Mouse (Mus musculus) cerebellum, postnatal 10 days (tissue): ENCODE measurements at regions not wholly inside any gene's neighbourhood (a gene's known extent, or its start where the extent isn't known, plus 50 kb on each side); places are given as distances from the start of the nearest gene placed in this dataset.
A peak's percentile ranks its signal among the peaks of the same experiment; 100 is the strongest.

Experiments
- DNase-seq, 2 experiments: peaks; one replicate each; pipeline ENCODE4 v3.0.0; 2021; ENCODE audit warnings: mixed read lengths in 2 of 2

DNA sequence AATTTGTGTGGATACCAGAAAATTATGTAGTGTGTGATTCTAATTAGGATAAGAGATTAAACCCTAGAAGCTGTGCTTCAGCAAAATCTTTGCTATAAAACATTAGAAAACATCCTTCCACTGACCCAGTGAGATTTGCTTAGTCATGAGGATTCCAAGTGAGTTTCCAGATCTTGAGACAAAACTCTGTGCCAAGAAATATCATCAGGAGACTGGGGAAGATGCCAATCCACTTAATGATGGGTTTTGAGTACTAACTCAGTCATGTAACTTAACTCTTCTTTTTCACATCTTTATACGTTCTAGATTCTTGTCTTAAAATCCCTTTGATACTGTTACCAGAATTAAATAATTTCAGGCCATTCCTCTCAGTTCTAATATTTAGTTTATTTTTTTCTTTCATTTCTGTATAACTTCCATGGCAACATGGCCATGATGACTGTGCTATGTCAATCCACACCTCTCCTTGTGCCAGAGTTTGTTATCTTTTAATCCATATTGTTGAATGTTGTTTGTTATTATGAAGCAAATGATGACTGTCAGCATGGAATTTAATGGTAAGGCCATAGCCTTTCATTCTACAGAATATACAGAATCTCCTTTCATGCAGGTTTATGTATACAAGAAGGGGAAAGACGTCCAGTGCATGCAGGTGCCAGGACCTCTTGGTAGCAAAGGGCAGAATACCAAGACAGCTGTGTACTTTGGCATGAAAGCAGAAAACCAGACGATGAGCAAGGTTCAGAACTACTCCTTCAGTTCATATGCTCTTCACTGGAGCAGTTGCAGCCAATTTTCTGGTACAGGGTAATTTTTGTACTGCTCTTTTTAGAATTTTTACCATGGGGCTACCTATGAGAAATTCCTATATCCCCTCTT is 599.7 kb upstream of the Adamts5 start:
- DNase-seq: peak; percentile 8 to 10

DNA sequence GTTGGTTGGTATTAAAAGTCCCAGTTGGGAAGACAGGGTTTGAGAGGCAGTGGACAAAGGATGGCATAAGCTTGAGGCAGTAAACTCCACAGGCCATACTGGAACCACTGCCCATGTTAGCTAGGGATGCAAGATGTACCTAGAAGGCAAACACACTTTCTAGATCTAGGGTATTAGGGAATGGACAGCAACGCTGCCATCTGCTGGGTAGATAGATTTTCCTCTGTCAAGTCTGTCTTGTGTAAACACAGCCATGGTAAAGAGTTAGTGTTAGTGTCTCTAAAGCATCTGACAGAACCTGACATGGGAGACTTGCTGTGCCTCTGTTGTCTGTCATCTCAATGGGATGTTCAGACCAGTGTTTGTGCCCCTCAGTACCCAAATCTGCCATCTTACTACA is 573.5 kb upstream of the Adamts5 start:
- DNase-seq: peak in 1 of 2 experiments; percentile 7

DNA sequence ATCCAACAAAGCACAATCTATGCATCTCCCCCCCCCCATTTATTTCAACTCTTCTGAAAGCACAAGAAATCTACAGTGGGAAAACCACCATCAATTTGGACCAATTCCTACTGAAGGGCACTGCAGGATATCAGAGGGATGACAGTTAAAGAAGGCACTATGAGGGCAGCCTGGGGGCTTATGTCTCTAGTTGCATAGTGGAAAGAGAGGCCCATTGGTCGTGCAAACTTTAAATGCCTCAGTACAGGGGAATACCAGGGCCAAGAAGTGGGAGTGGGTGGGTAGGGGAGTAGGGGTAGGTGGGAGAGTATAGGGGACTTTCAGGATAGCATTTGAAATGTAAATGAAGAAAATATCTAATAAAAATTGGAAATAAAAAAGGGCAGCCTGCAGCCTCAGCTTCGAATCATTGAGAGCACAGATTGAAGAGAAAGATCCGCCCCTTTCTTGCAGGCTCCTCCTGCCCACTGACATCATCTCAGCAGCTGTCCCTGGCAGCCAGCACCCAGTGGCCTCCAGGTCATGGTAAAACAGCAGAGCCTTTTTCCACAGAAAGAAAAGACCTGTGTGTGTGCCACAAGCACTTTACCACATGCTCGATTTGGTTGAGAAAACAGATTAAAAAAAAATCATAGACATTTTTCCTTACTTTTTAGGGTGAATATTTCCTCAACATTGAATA is 571.6 kb upstream of the Adamts5 start:
- DNase-seq: peak in 1 of 2 experiments; percentile 19

DNA sequence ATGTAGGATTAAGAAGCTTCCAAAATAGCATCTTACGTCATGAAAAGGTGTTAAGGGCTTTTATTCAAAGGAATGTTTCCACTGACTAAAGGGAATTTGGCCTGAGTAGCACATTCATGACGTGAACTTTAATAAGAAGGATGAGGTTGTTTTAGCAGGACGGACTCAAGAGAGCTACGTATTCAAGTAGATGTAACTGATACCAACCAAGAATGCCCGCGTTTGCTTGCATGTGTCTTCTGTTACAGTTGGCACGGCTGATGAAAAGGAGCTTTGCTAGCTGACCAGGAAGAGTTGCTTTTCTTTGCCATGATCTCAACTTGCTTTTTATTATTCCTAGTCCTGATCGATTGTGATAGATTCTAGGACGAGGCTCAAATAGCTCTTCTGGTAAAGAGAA is 559.4 kb upstream of the Adamts5 start:
- DNase-seq: no peak

DNA sequence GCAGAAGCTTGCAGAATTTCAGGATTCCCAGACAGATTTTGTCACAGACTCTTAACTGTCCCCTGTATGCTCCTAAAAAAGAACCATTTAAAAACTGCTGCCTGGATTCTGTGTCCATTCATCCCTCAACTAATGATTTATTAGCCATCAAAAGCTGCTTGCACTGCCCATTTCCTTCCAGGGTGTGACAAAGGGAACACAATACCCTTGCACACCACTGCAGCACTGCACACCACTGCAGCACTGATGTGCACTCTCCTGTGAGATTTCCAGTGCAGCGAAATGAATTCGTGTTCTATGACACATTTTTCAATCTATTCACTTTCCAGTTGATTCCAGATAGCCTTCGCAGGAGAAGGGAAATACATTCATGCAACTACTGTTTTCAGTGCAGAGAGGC is 555.0 kb upstream of the Adamts5 start:
- DNase-seq: no peak

DNA sequence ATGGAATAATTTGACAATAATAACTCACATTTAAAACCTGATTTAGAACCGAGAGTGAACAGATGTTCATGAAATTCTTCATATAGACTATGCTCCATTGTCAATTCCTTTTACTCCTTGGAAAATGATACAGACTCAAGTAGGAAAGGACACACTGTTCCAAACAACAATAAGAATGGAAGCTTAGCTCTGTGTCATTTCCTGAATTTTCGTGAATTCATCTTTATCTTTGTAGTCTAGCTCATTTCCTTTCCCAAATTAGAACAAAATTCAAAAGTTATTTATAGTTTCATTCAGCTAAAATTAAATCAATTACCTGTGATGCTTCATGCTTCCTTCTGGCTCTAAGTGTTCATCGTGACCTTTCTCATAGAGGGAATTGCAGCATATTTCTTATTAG is 553.2 kb upstream of the Adamts5 start:
- DNase-seq: no peak

DNA sequence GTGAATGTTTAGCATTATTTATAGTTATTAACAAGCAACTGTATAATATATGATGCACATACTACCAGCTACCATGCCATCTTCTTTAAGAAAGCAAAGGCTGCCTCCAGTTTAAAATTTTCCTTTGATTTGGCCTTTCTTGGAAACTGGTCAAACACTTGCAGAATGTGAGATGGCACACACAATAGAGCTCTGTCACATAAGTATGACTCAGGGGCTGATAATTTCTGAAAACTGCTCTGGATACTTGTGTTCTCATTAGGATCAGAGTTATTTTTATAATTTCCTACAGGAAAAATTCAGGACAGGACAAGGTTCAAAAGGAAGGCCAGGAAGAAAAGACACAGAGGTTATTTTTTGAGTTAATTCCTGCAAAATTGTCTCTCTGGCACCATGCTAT is 552.4 kb upstream of the Adamts5 start:
- DNase-seq: no peak

DNA sequence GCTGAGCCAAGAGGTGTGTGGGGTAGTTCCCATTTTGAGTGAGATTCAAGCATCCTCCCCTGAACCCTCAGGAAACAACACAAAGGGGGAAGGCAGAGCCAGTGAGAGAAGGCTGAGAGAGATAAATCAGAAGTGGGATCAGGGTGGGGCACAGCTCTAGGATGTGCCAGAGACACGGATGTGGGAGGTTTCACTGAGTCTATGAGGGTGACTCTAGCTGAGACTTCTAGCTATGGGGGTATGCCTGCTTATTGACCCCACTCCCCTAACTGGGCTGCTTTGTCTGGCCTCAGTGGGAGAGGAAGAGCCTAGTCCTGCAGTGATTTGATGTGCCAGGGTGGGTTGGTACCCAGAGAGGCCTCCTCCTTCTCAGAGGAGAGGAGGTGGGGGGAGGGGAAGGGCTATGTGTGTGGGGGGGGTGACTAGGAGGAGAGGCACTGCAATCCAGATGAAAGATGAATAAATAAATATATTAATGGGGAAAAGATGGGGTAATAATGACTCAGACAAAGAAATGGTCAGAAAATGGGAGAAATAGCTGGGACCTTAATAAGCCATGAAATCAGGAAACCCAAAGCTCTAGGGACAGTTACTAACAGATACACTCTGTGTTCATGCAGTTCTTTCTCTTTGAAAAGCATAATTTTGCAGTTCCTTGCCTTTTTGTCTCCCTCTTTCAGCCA is 547.0 kb upstream of the Adamts5 start:
- no peak for DNase-seq

DNA sequence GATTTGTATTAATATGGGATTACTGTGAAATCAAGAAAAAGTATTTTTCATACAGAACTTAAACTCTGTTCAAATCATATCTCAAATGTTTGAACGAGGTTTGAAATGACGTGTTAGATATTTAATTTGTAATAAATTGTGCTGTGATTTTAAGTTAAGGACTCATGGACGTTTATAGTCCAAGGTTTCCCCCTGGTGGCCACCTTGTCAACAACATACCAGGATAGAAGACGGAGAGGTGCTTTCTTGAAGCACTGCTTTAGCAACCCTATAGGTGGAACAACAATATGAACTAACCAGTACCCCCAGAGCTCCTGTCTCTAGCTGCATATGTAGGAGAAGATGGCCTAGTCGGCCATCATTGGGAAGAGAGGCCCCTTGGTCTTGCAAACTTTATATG is 517.8 kb upstream of the Adamts5 start:
- DNase-seq: peak; percentile 86 to 89

DNA sequence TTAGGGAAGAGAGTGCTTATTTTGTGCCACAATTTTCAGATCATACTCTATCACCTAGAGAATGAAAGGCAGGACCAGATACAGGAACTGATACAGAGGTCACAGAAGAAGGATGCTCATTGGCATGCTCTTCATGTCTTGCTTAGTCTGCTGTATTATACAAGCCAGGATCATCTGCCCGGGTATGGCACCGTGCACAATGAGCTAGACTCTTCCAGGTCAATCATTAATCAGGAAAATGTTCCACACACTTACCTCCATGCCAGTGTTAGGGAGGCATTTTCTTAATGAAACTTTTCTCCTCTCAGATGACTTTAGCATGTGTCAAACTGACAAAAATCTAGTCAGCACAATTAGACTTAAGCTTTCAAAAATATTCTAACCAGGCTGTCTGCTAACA is 502.7 kb upstream of the Adamts5 start:
- no peak for DNase-seq

DNA sequence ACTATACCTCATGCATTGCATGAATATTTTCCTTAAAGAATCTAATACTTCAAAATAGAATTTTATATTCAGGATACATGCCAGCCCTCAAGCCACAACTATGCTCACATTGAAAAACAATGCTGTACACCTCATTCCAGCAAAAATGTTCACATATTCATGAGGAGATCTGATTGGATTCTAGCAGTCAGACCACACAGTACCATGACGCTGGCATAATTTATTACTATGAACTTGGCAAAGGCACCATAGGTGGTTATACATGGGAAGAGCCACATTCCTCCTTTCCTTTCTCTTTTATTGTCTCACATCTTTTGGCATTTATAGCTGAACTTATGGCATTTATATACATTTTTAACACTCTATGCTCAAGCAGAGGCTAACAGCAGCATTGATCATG is 499.8 kb upstream of the Adamts5 start:
- DNase-seq: no peak

DNA sequence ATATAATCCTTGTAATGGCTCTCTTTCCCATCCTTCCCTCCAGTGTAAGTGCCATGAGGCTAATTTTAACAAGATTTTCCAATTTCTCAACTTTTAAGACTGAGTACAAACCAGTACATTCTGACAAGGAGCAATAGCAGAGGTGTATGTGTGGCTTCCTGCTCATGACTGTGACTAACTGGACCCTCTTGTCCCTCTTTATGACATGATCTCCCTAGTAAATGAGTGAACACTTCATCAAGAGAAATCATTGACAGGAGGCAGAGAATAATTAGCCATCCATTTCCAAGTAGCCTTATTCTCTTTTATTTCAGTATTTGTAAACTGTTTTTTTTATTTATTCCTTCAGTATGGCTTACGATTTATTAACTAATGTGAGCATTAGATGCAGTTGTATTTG is 497.7 kb upstream of the Adamts5 start:
- no peak for DNase-seq

DNA sequence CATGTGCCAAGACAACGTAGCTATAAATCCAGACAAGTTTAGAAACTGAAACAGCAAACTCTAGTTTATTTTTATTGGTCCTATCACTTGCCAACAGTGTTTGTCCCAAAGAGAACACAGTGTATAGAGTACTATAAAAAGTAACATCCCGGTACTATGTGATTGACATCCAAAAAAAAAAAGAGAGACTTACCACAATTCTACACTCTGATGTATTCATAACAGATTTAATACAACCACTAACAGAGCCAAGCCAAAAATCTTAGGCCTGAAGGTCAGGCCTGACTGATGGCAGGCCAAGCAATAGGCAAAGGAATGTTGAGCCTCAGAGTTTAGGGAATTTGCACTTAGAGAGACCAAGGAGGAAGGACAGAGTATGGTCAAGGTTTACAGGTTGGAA is 495.9 kb upstream of the Adamts5 start:
- DNase-seq: no peak

DNA sequence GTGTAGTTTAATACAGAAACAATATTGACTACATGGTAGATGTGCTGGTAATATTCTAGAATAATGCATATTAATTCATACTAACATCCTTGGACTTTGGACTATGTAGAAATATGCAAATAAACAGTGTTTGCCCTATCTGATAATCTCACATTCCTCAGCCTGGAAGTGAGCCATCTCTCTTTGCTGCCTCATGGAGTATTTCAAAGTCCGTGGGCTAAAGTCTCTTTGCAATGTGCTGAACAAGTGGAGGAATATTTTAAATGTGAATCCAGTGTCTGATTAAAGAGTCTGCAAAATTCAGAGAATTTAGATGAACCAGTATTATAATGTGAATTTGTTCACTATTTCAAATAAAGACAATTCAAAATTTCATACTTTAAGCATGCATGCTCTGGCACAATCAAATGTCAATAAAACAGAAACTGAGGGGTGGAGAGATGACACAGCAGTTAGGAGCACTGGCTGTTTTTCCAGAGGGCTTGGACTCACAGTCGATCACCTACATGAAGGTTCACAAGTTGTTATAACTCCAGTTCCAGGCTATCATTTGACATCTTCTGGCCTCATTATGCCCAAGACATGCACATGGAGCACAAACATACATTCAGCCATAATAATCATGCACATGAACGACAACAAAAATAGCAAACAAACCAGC is 487.6 kb upstream of the Adamts5 start:
- peak in 1 of 2 experiments; percentile 1 for DNase-seq

DNA sequence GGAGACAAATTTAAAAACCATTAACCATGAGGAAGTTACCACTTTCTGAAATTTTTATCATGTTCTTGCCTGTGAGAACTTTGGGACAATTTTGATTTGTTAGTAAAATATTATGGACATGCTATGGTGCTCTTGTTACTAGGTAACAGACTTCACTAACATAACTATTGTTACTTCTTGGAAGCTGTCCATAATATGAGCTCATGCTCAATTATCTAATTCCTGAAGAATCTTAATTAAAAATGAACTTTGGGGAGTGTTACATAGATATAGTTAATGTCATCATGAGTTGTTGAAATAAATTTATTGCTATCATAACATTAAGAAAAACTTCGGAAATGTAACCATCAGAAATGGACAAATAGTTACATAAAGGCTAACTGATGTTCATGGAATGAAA is 486.5 kb upstream of the Adamts5 start:
- DNase-seq: no peak

DNA sequence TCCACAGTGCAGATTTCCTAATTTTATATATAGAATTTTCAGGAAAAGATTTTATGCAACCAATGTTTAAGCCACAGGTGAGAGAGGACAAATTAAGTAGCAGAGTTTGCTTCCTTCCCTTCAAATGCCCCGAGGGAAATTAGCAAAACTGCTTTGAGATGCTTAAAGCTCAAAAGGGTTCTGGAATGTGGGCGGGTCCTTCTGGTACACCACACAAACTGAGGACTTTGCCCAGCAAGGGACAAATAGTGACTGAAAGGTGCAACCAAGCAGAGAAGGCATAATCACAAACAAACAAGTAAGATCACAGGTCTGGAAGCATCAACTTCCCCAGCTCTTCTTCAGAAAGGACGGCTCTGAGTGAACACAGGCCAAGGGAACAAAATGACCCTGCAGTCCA is 476.4 kb upstream of the Adamts5 start:
- DNase-seq: no peak

DNA sequence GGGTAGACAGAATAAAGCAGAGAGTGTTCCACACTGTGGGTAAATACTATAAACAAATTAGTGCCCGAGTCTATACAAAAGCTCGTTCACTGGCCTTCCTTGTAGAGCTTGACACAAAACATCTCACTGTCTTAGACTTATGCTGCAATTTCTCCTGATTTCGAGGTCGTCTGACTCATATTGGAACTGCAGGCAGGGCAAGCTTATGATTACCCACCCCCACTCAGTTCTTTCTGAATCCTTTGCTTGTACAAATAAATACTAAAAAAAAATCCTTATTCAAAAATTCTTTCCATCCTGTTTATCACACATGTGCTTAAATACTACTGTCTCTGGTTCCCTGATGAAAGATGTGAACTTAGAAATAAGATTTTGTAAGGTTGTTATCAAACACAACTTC is 470.0 kb upstream of the Adamts5 start:
- DNase-seq: no peak

DNA sequence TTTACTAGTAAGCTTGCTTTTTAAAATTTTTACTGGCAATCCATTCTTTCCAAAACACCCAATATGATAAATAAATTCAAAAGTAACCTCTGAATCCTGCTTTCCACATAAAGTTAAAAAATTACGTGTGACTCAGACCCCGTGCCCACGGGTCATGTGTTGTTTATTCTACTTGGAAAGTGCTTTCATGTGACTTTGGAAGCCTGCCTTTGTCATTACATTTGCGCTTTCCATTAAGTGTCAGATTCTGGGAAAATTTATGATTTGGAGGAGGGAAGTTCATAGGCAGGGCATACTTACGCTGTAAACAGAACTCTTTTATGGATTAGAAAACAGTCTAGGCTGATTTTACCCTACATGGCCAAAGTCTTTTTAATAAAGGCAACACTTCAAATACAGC is 466.8 kb upstream of the Adamts5 start:
- DNase-seq: no peak

DNA sequence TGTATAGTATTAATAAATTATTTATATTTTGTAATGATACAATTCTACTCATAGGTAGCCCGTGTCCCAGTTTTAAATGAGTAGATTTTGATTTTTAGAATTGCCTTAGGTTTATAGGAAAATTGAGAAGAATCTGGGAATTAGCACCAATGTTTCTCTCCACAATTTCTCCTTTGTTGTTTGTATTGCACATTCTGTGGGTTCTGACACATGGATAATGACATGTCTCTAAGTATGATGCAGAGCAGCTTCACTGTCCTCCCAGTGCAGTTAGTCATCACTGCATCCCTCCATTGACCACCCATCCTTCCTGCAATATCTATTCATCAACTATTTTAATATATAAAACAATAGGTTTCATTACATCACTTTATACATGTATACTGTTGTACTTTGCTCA is 464.6 kb upstream of the Adamts5 start:
- no peak for DNase-seq

DNA sequence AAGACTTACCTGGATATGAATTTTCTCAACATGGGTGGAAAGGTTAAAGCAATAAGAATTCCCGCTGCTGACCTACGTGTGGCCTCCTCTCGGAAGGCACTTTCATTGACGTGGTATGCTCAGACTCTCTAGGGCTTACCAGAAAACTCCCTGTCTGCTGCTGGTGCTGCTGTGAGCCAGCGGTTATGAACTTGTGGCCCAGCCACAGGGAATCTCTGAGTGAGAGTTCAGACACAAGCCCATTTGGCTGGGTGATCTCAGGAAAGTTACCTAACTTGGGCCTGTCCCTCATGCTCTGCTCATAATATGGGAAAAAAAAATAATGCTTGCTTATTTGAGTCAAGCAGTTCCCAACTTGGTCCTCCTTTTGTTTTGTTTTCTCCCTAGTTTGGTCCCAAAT is 459.5 kb upstream of the Adamts5 start:
- DNase-seq: no peak

DNA sequence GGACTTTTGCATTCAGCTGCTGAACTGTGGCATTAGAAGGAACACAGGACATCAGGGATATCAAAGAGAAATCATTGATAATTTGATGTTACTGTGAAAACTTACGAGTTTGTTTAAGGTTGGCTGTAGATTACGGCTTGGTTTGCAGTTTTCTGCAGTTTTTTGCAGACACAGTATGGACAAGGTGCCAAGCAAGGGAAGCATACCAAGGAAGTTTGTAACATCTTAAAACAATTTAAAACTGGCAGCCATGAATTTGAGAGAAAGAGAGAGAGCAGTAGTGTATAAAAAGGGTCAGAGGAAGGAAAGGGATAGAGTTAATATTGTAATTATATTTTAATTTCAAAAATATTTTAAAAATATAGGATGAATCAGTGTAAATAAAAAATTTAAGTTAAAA is 453.4 kb upstream of the Adamts5 start:
- DNase-seq: no peak

DNA sequence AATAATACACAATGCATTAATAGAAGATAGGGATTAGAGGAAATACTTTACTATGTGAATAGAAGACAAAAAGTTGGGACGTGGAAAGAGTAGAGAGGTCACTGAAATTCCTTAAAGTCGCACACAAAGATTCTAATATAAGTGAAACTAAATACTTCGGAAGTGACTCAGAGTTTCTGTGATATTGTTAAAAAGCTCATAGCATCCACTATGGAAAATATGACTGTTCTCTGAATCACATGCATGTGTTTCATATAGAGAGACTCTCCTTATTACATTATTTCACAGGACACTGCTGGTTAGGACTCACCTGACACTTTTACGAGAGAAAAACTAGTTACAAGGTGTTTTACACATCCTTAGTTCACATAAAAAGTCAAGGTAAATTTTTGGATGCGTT is 446.1 kb upstream of the Adamts5 start:
- no peak for DNase-seq

DNA sequence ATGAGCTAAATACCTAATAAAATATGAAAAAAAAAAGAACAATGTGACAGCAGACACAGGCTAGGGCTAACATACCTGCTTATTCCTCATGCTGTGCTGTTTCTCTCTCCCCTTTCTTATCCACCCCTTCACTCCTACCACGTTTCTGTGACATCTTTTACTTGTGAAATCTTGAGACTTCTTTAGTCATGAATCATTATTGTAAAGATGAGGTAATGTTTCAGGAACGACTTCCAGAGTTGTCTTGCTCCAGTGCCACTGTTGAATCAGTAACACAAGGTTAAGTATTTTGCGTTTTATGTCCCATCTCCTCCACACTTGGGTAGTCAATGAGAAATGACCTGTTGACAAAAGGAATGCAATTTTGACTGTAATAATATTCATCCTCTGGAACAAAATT is 445.3 kb upstream of the Adamts5 start:
- no peak for DNase-seq
